Mouse (Mus musculus) erythroblast, embryonic 14.5 days (primary cell): ENCODE data around the gene Ubash3b.

ENCODE experiments used
- GATA1 ChIP-seq: IDR thresholded peaks from 2 replicates; pipeline ENCODE4 v1.6.1; 2012; ENCODE audit warnings: low read length, inconsistent platforms, mixed read lengths
- TAL1 ChIP-seq: IDR thresholded peaks from 3 replicates; pipeline ENCODE4 v1.6.1; 2012; ENCODE audit warnings: low read length, inconsistent platforms, mixed read lengths

DNA sequence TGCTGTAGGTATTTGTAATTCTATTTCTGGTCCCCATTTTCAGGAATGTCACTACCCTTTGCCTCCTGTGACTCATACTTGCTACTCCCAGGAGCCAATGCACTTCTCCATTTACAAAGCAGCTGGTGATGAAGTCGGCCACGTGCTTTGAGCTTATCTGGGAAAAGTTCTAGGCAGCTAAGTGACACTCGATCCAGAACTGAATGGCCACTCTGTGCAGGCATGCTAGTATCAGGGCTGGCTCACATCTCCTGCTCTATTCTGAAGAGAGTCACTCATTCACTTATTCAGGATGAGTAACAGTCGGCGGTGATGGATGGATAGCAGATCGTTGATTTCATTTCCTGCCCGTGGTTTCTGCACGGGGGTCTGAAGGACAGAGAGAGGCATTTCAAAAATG, 8.5 kb upstream of the Ubash3b start:
- TF ChIP-seq TAL1 (no peak), GATA1 (no peak)
